Mouse (Mus musculus): Measurements from ENCODE around the gene Slc44a1.

Gene Slc44a1

DNA sequence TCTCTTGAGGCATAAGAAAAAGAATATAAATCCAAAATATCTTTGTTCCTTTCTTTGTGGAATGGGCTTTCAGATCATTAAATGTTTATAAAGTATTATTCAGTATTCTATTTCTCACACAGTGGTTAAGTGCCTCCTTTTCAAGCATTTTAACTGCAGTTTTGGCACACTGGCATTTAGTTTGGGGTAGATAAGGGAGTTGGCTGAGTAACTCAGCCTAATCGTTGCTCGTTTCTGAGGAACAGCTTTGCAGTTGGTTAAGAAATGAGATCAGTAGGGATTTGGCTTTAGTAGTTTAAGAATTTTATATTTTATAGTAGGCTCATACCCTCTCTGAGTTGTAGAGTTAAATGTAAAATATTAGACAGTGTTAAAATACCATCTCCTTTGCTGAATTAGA, 97.3 kb downstream of the Slc44a1 start:
- no peak for DNase-seq (ENCODE audit: low read depth, low spot score)

- peak; percentile 56 for DNase-seq (ENCODE audit: low read depth, low spot score)
Observed at GRCm38 (mm10) chr4:53538600-53538999, 98.4 kb downstream of the Slc44a1 start.

- no peak for DNase-seq (ENCODE audit: low read depth, low spot score)
Observed at GRCm38 (mm10) chr4:53539929-53540328, 99.7 kb downstream of the Slc44a1 start.

DNA sequence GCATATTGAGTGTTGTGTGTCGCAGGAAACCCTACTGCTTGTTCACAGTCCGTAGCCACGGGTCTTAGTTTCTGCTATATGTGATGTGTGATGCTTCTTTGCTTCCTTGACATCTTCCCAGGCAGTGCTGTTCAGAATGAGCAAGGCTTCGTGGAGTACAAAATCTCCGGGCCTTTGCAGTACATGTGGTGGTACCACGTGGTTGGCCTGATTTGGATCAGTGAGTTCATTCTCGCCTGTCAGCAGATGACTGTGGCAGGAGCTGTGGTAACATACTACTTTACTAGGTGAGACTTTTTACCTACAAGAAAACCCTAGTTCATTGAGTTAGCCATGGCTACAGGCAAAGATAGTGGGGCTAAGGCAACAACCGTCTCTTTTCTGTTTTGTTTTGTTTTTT, 103.2 kb downstream of the Slc44a1 start:
- no peak for DNase-seq (ENCODE audit: low read depth, low spot score)

GRCm38 (mm10) chr4:53544889-53545288, 104.7 kb downstream of the Slc44a1 start:
- no peak for DNase-seq (ENCODE audit: low read depth, low spot score)

GRCm38 (mm10) chr4:53547381-53547780, 107.2 kb downstream of the Slc44a1 start:
- no peak for DNase-seq (ENCODE audit: low read depth, low spot score)

GRCm38 (mm10) chr4:53549375-53549774, 109.2 kb downstream of the Slc44a1 start:
- no peak for DNase-seq (ENCODE audit: low read depth, low spot score)

- DNase-seq (ENCODE audit: low read depth, low spot score): no peak
Observed at GRCm38 (mm10) chr4:53564618-53565017, 124.4 kb downstream of the Slc44a1 start.

DNA sequence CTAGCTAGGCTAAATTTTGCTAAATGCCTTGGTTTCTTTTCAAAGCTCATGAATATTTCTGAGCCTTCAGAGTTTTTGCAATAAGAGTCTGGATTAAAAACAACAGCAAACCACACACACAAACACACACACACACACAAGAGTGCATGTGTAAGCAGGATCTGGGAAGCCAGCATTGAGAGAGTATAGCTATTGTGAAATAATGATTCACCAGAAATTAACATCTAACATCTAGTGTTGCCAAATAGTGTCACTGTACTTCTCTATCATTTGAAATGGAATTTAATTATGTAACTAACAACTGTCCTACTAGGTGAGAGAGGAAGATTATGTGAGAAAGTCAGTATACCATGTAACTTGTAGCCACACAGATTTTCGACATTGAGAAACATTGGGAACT, 126.9 kb downstream of the Slc44a1 start:
- DNase-seq (ENCODE audit: low read depth, low spot score): no peak

DNA sequence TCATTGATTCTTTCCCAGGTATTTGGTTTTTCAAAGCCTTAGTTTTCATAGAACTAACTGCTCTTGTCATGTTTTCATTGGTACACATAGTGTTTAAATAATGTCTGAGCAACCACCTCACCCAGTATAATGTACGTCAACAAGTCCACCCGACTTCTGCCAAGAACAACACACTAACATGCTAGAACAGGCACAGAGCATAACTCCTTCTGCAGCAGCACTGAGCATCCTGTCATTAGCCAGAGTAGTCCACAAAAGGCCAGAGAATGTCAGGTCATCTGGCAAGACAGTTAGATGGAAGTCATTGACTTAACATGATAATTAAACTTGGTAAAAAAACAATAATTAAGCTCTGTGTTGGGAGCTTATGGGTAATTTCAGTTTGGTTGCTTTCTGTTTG, 135.3 kb downstream of the Slc44a1 start:
- DNase-seq (ENCODE audit: low read depth, low spot score): no peak

DNA sequence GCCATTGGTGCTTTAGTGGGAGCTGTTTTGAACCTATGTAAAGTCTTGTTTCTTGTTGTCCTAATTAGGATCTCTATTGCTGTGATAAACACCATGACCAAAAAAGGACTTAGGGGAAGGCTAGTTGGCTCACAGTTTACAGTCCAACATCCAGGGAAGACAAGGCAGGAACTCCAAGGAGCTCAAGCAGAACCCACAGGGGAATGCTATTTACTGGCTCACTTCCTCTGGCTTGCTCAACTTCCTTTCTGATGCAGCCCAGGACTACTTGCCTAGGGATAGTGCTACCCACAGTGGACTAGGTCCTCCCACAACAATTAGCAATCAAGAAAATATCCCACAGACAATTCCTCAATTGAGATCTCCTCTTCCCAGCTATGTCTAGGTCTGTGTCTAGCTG, 147.5 kb downstream of the Slc44a1 start:
- no peak for DNase-seq (ENCODE audit: low read depth, low spot score)

DNA sequence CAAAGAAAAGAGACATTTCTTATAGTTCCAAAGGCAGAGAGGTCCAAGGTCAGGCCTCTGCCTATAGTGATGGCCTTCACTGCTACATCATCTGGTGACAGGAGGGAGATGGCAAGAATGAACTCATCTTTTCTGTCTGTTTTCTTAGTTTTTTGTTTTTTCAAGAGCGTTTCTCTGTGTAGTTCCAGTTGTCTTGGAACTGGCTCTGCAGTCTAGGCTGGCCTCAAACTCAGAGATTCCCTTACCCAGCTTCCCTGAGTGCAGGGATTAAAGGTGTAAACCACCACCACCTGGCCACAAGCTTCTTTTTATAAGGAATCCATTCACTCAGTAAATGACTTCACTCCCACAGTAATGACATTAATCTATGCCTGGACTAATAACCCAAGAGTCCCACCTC, 148.7 kb downstream of the Slc44a1 start:
- DNase-seq (ENCODE audit: low read depth, low spot score): no peak

GRCm38 (mm10) chr4:53589466-53589865, 149.3 kb downstream of the Slc44a1 start:
- DNase-seq (ENCODE audit: low read depth, low spot score): no peak

DNA sequence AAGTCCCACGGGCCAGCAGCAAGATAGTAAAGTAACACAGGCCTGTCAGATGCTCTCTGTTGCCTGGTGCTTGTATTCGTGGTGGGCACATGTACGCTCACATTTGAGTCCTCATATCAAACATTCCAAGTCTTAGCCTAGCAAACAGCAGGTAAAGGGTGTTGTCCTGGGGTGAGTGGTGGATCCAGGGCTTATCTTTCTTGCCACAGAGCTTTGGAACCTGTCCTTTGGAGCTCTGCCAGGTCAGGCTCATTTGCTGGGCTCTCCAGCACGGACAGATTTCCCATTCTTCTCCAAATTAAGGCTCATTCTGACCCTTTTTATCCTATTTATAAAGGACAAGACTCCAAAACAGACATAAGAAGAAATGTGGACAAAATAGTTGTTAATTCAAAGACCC, 149.9 kb downstream of the Slc44a1 start:
- DNase-seq (ENCODE audit: low read depth, low spot score): no peak

- DNase-seq (ENCODE audit: low read depth, low spot score): no peak
Observed at GRCm38 (mm10) chr4:53590691-53591447, 150.7 kb downstream of the Slc44a1 start.

- DNase-seq (ENCODE audit: low read depth, low spot score): no peak
Observed at GRCm38 (mm10) chr4:53591536-53591935, 151.3 kb downstream of the Slc44a1 start.

DNA sequence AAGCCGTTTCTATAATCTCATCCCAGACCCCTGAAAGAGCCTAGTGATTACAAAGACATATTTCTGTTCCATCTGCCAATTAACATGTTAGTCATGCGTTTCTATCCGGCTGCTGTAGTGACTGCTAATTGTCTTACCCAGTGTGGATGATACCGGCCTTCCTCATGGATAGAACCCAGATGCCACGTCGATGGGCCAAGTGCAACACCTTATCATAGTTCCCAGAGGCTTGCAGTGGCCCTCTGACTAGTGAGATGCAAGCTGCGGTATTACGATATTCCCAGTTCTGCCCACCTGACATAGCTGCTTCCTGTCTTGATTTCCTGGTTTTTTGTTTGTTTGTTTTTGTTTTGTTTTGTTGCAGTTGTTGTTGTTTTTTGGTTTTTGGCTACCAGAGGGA, 151.7 kb downstream of the Slc44a1 start:
- DNase-seq (ENCODE audit: low read depth, low spot score): no peak

DNA sequence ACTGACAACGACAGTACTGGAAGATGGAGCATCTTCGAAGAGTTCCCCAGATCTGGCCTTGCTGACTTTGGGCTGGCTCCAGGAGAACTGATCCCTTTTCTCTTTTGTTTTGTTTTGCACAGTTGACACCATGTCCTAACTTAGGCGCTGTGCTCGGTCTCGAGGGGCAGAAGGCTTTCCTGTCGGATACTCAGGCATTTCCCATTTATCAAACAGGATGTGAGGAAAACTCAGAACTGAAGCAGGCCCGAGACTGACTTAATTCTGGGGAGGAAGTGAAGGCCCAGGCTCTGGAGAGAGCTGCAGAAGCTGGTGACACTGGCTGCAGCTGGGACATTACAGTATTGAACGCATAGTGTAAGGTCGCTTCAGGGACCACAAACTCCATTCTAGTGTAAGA, 152.2 kb downstream of the Slc44a1 start:
- no peak for DNase-seq (ENCODE audit: low read depth, low spot score)

GRCm38 (mm10) chr4:53594204-53594603, 154.0 kb downstream of the Slc44a1 start:
- peak; percentile 52 for DNase-seq (ENCODE audit: low read depth, low spot score)

GRCm38 (mm10) chr4:53595246-53596062, 155.2 kb downstream of the Slc44a1 start:
- DNase-seq (ENCODE audit: low read depth, low spot score): no peak

- DNase-seq (ENCODE audit: low read depth, low spot score): no peak
Observed at GRCm38 (mm10) chr4:53596063-53596895, 156.1 kb downstream of the Slc44a1 start.

DNA sequence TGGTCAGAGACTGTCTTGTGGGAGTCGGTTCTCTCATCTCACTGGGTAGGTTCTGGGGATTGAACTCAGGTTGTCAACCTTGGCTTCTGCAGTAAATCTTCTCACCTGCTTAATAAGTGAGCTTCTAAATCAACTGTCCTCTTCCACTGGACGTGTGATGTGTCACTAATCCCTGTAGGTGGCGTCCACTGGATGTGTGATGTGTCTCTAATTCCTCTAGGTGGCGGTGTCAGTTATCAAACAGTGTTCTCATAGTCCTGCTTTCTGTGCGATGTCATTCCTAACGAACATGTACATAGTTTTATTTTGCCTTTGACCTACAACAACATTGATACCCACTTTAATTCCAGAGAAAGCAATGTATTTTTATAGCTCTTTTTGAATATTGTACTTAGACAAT, 160.2 kb downstream of the Slc44a1 start:
- DNase-seq (ENCODE audit: low read depth, low spot score): no peak
